14 mouse cellular contexts compared by ENCODE assay signal in the genomic region with DNA sequence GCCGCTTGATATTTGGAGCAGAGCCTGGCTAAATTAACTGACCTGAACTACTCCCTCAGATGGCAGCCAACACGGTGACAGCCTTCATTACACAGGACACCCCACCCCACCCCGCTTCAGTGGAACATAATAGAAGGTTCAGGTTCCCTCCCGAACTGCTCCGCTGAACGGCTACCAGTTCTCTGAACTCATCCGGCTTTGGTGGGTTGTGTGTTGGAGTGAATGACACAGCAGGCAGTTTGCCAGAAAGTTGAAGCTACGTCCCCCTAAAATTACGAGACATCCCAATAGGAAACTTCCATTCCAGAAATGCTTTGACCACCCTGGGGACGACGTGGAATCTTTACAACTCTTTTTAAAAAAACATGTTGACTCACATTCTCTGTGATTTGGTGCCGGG. TPM values are rescaled to one million over a fixed set of nuclear protein-coding genes. Genes with fewer than 3 reads are reported as not detected.
DNase-seq lines count a peak whose midpoint lies in the region; ATAC-seq and TF ChIP-seq lines count a peak whose summit lies in the region.
"Had no signal": no experiment of that assay in that cellular context is flagged by ENCODE, and none has a peak within 500 bp of the region (broad histone marks: within the 10 kb centered on the region; RNA-seq: fewer than 3 reads in every experiment).

No protein-coding gene starts in this region.

- no peak overlapping the region for H3K4me3 ChIP-seq in hindbrain, postnatal 0 days (ENCODE audit: low read length)
- H3K4me3 ChIP-seq in hindbrain, embryonic 10.5 days, result no peak overlapping the region
- H3K4me3 ChIP-seq in embryonic facial prominence, embryonic 13.5 days, result no peak overlapping the region
- no peak overlapping the region for H3K4me3 ChIP-seq in limb, embryonic 12.5 days (replicated peaks)
- H3K4me3 ChIP-seq: heart, embryonic 13.5 days; left cerebral cortex, adult 2 months had no signal

- no peaks in the 10 kb centered on the region; the same call in 1 of the 2 replicates for H3K4me1 ChIP-seq in hindbrain, postnatal 0 days (ENCODE audit: insufficient read depth, low read length)
- H3K4me1 ChIP-seq in hindbrain, embryonic 10.5 days (replicated peaks), result peaks cover 14% of the 10 kb centered on the region
- peaks cover 30% of the 10 kb centered on the region for H3K4me1 ChIP-seq in embryonic facial prominence, embryonic 13.5 days
- peaks cover 41% of the 10 kb centered on the region for H3K4me1 ChIP-seq in limb, embryonic 12.5 days (replicated peaks)

- peak overlapping the region; percentile 16; the same call in 1 of the 2 replicates for H3K4me2 ChIP-seq in hindbrain, postnatal 0 days (ENCODE audit: low read depth, low read length)
- peak overlapping the region; percentile 37 for H3K4me2 ChIP-seq in embryonic facial prominence, embryonic 13.5 days
- peak overlapping the region; percentile 17; the same call in 1 of the 2 replicates for H3K4me2 ChIP-seq in limb, embryonic 12.5 days
- H3K4me2 ChIP-seq: heart, embryonic 13.5 days had no signal

- no peak for ATAC-seq in hindbrain, postnatal 0 days
- ATAC-seq in embryonic facial prominence, embryonic 13.5 days (ENCODE audit: insufficient number of reproducible peaks, insufficient read depth, low FRiP score, low TSS enrichment, low read depth), result no peak
- ATAC-seq in limb, embryonic 12.5 days (ENCODE audit: insufficient number of reproducible peaks, insufficient read depth, low FRiP score, low TSS enrichment, low read depth), result no peak
- no peak for ATAC-seq in monocyte, adult 5-6 weeks (replicated peaks; ENCODE audit: insufficient number of reproducible peaks, low FRiP score, low TSS enrichment, poor library complexity, severe bottlenecking)

- no peak for TF ChIP-seq CTCF in hindbrain, postnatal 0 days (IDR thresholded peaks at IDR 0.05; ENCODE audit: low read depth)

- H3K27me3 ChIP-seq in hindbrain, postnatal 0 days (ENCODE audit: insufficient read depth, low read length), result no peaks in the 10 kb centered on the region
- no peaks in the 10 kb centered on the region for H3K27me3 ChIP-seq in hindbrain, embryonic 10.5 days (ENCODE audit: insufficient read depth, poor library complexity, severe bottlenecking)
- H3K27me3 ChIP-seq in embryonic facial prominence, embryonic 13.5 days, result no peaks in the 10 kb centered on the region
- no peaks in the 10 kb centered on the region for H3K27me3 ChIP-seq in limb, embryonic 12.5 days
- H3K27me3 ChIP-seq: CH12.LX; heart, embryonic 13.5 days; megakaryocyte, embryonic 14.5 days had no signal

- no peak for DNase-seq in hindbrain, postnatal 0 days (ENCODE audit: low spot score)
- no peak for DNase-seq in hindbrain, embryonic 10.5 days (ENCODE audit: low spot score)
- peak; percentile 83 for DNase-seq in NIH3T3 (ENCODE audit: low read depth)
- DNase-seq in right cerebral cortex, adult 2 months (ENCODE audit: low spot score in 2 of 2), result no peak
- DNase-seq: cerebellum, postnatal 10 days; lung, adult 18-20 months; thymus, postnatal 14 days had no signal

- H3K27ac ChIP-seq in hindbrain, postnatal 0 days, result no peak overlapping the region
- no peak overlapping the region for H3K27ac ChIP-seq in hindbrain, embryonic 10.5 days
- peak overlapping the region; percentile 8; the same call in 1 of the 2 replicates for H3K27ac ChIP-seq in embryonic facial prominence, embryonic 13.5 days
- peak overlapping the region; percentile 78 for H3K27ac ChIP-seq in limb, embryonic 12.5 days
- H3K27ac ChIP-seq: heart, embryonic 13.5 days; left cerebral cortex, adult 2 months had no signal

- no peak overlapping the region for H3K9ac ChIP-seq in hindbrain, postnatal 0 days (replicated peaks; ENCODE audit: low read length)
- no peak overlapping the region for H3K9ac ChIP-seq in embryonic facial prominence, embryonic 13.5 days
- no peak overlapping the region for H3K9ac ChIP-seq in limb, embryonic 12.5 days (replicated peaks)
- H3K9ac ChIP-seq: heart, embryonic 13.5 days had no signal

- 36% methylated on average over 12 of the region's 12 CpGs for WGBS in hindbrain, postnatal 0 days
- 44% methylated on average over 12 of the region's 12 CpGs for WGBS in hindbrain, embryonic 10.5 days
- WGBS in embryonic facial prominence, embryonic 13.5 days, result 29% methylated on average over 12 of the region's 12 CpGs
- WGBS in limb, embryonic 12.5 days, result 46% methylated on average over 12 of the region's 12 CpGs

- H3K9me3 ChIP-seq in hindbrain, postnatal 0 days (ENCODE audit: low read length), result no peaks in the 10 kb centered on the region
- H3K9me3 ChIP-seq in hindbrain, embryonic 10.5 days, result no peaks in the 10 kb centered on the region
- peaks cover 6% of the 10 kb centered on the region; the same call in 1 of the 2 replicates for H3K9me3 ChIP-seq in embryonic facial prominence, embryonic 13.5 days
- H3K9me3 ChIP-seq in limb, embryonic 12.5 days, result no peaks in the 10 kb centered on the region
- H3K9me3 ChIP-seq: heart, embryonic 13.5 days; megakaryocyte, embryonic 14.5 days had no signal

- H3K36me3 ChIP-seq in hindbrain, postnatal 0 days (ENCODE audit: insufficient read depth, low read length), result no peaks in the 10 kb centered on the region
- peaks cover 12% of the 10 kb centered on the region for H3K36me3 ChIP-seq in hindbrain, embryonic 10.5 days
- peaks cover 12% of the 10 kb centered on the region for H3K36me3 ChIP-seq in embryonic facial prominence, embryonic 13.5 days
- peaks cover 10% of the 10 kb centered on the region for H3K36me3 ChIP-seq in limb, embryonic 12.5 days

RNA-seq across cellular contexts. Expression of a gene that starts 53.8 kb away (rescaled TPM):
- total RNA-seq in hindbrain, postnatal 0 days (2014; rRNA removed), result 67.5 and 73.4 TPM in 2 replicates
- 74.9 and 75.2 TPM in 2 replicates for polyA plus RNA-seq in hindbrain, postnatal 0 days (2015; fragmentation: Nextera tagmentation; extraction: Ambion mirVana)
- polyA plus RNA-seq in hindbrain, embryonic 10.5 days (2016; fragmentation: Nextera tagmentation; extraction: Ambion mirVana), result 57.0 and 63.9 TPM in 2 replicates
- polyA plus RNA-seq in embryonic facial prominence, embryonic 13.5 days (2015; fragmentation: Nextera tagmentation; extraction: Ambion mirVana), result 69.0 and 73.1 TPM in 2 replicates
- 74.9 and 80.5 TPM in 2 replicates for polyA plus RNA-seq in limb, embryonic 12.5 days (2016; fragmentation: Nextera tagmentation; extraction: Ambion mirVana)
- total RNA-seq in monocyte, adult 5-6 weeks (2017), result 32.8 to 65.1 TPM (median 38.5 TPM) in 3 replicates

Comparison
In these comparisons a context has a peak if more than half of its experiments do, and no peak if none do; other contexts are left out.
1. H3K27ac ChIP-seq: peak in embryonic facial prominence, embryonic 13.5 days (single experiment) and limb, embryonic 12.5 days (single experiment); none in hindbrain, postnatal 0 days (single experiment) and hindbrain, embryonic 10.5 days (single experiment).
2. Peak in every context shown above with its lines, with median percentiles within 50 percentile points of each other: H3K4me2 ChIP-seq.